ENCODE assay signal across 16 mouse cellular contexts in genomic region chr1:69637907-69638306, GRCm38 (mm10). TPM values are rescaled to one million over a fixed set of nuclear protein-coding genes. Genes with fewer than 3 reads are reported as not detected.
A peak's percentile ranks its signal among the peaks of the same experiment; 100 is the strongest.
DNase-seq lines count a peak whose midpoint lies in the region; ATAC-seq lines count a peak whose summit lies in the region.
"Had no signal": no experiment of that assay in that cellular context is flagged by ENCODE, and none has a peak within 500 bp of the region (broad histone marks: within the 10 kb centered on the region; RNA-seq: fewer than 3 reads in every experiment).

No protein-coding gene starts in this region.

- H3K27me3 ChIP-seq in kidney, embryonic 16.5 days (ENCODE audit: insufficient read depth, low read length): no peaks in the 10 kb centered on the region
- H3K27me3 ChIP-seq in embryonic facial prominence, embryonic 15.5 days: no peaks in the 10 kb centered on the region
- no peaks in the 10 kb centered on the region for H3K27me3 ChIP-seq in stomach, embryonic 16.5 days (ENCODE audit: control insufficient read depth, insufficient read depth, low read length)

- no peak overlapping the region for H3K9ac ChIP-seq in kidney, embryonic 16.5 days (replicated peaks; ENCODE audit: low read length)
- no peak overlapping the region for H3K9ac ChIP-seq in embryonic facial prominence, embryonic 15.5 days
- no peak overlapping the region for H3K9ac ChIP-seq in stomach, embryonic 16.5 days (ENCODE audit: low read length)
- H3K9ac ChIP-seq: hindbrain, embryonic 14.5 days had no signal

- peak overlapping the region; percentile 20; the same call in 1 of the 2 replicates for H3K4me2 ChIP-seq in kidney, embryonic 16.5 days (replicated peaks; ENCODE audit: low read depth, low read length)
- peak overlapping the region; percentile 19 for H3K4me2 ChIP-seq in embryonic facial prominence, embryonic 15.5 days (replicated peaks)
- 0 out of 2 replicates have a peak overlapping the region, but pooled peaks have one; percentile 10 for H3K4me2 ChIP-seq in stomach, embryonic 16.5 days (ENCODE audit: low read depth, low read length)
- H3K4me2 ChIP-seq: heart, embryonic 11.5 days; hindbrain, embryonic 14.5 days had no signal

- H3K27ac ChIP-seq in kidney, embryonic 16.5 days (ENCODE audit: low read length): no peak overlapping the region
- H3K27ac ChIP-seq in embryonic facial prominence, embryonic 15.5 days (replicated peaks): no peak overlapping the region
- no peak overlapping the region for H3K27ac ChIP-seq in stomach, embryonic 16.5 days (ENCODE audit: low read length)
- H3K27ac ChIP-seq: hindbrain, embryonic 14.5 days; macrophage had no signal

- H3K36me3 ChIP-seq in kidney, embryonic 16.5 days (ENCODE audit: insufficient read depth, low read length): no peaks in the 10 kb centered on the region
- H3K36me3 ChIP-seq in embryonic facial prominence, embryonic 15.5 days: no peaks in the 10 kb centered on the region
- H3K36me3 ChIP-seq in stomach, embryonic 16.5 days (ENCODE audit: control insufficient read depth, insufficient read depth, low read length): no peaks in the 10 kb centered on the region

- no peaks in the 10 kb centered on the region for H3K9me3 ChIP-seq in kidney, embryonic 16.5 days (ENCODE audit: low read length)
- H3K9me3 ChIP-seq in embryonic facial prominence, embryonic 15.5 days (replicated peaks): no peaks in the 10 kb centered on the region
- H3K9me3 ChIP-seq in stomach, embryonic 16.5 days (replicated peaks; ENCODE audit: control insufficient read depth, low read length): no peaks in the 10 kb centered on the region

- 0 out of 2 replicates have a peak, but pooled peaks cover 4% of the 10 kb centered on the region for H3K4me1 ChIP-seq in kidney, embryonic 16.5 days (ENCODE audit: insufficient read depth, low read length)
- no peaks in the 10 kb centered on the region for H3K4me1 ChIP-seq in embryonic facial prominence, embryonic 15.5 days
- peaks cover 9% of the 10 kb centered on the region; the same call in 1 of the 2 replicates for H3K4me1 ChIP-seq in stomach, embryonic 16.5 days (ENCODE audit: control insufficient read depth, insufficient read depth, low read length)

- intact Hi-C loops in left cerebral cortex, postnatal 4 days (cut with DNase I): no loop called here

- 59% methylated on average over 3 of the region's 3 CpGs for WGBS in kidney, embryonic 16.5 days
- 21% methylated on average over 3 of the region's 3 CpGs for WGBS in embryonic facial prominence, embryonic 15.5 days
- WGBS in stomach, embryonic 16.5 days: 58% methylated on average over 3 of the region's 3 CpGs

- DNase-seq in kidney, adult 11 months: no peak
- DNase-seq in urinary bladder, postnatal 14 days (ENCODE audit: low spot score): peak; percentile 35
- no peak for DNase-seq in urinary bladder, adult 18-20 months (ENCODE audit: low spot score in 2 of 2)
- no peak for DNase-seq in left cerebral cortex, postnatal 4 days
- no peak for DNase-seq in cerebellum, postnatal 14 days
- DNase-seq: adrenal gland, postnatal 14 days; cerebellum, postnatal 25 days; kidney, adult 8-10 months; right cerebral cortex, postnatal 14 days; thymus, postnatal 14 days had no signal

- H3K4me3 ChIP-seq in kidney, embryonic 16.5 days (ENCODE audit: low read length): no peak overlapping the region
- H3K4me3 ChIP-seq in embryonic facial prominence, embryonic 15.5 days (replicated peaks): 0 out of 2 replicates have a peak overlapping the region, but pooled peaks have one; percentile 10
- H3K4me3 ChIP-seq in stomach, embryonic 16.5 days (replicated peaks; ENCODE audit: low read length): no peak overlapping the region

- ATAC-seq in kidney, embryonic 16.5 days (ENCODE audit: low FRiP score, low TSS enrichment): no peak
- no peak for ATAC-seq in embryonic facial prominence, embryonic 15.5 days (ENCODE audit: insufficient number of reproducible peaks, low FRiP score, low TSS enrichment, low read depth)
- ATAC-seq in stomach, embryonic 16.5 days (ENCODE audit: insufficient read depth, low FRiP score): no peak

RNA-seq across cellular contexts. Expression of gene Ikzf2, which starts 49.1 kb away (rescaled TPM):
- 3.5 and 6.1 TPM in 2 replicates for polyA plus RNA-seq in kidney, embryonic 16.5 days (2015; fragmentation: Nextera tagmentation; extraction: Ambion mirVana)
- polyA plus RNA-seq in embryonic facial prominence, embryonic 15.5 days (2015; fragmentation: Nextera tagmentation; extraction: Ambion mirVana): 5.4 and 5.6 TPM in 2 replicates
- 6.1 and 6.3 TPM in 2 replicates for polyA plus RNA-seq in stomach, embryonic 16.5 days (2015; fragmentation: Nextera tagmentation; extraction: Ambion mirVana)
- total RNA-seq in left cerebral cortex, postnatal 4 days (2021): 1 to 10 TPM; 8.3 to 9.8 TPM
